Mouse (Mus musculus): Measurements from ENCODE around the gene H2-T3. TPM values are rescaled to one million over a fixed set of nuclear protein-coding genes. Genes with fewer than 3 reads are reported as not detected.
"Not testable (repeated sequence)": the region's sequence is repeated elsewhere in the genome, so short reads cannot be mapped to it uniquely, and the experiment has no call there.

The H2-T3 gene
- polyA plus RNA-seq, 1 experiment = 0.64 TPM

GRCm38 (mm10) chr17:36161129-36162051 lies 28.7 kb downstream of the H2-T3 start:
- peak overlapping the region; percentile 78 for H3K4me3 ChIP-seq (ENCODE audit: low read depth, low read length)
- no peak overlapping the region for H3K27ac ChIP-seq (ENCODE audit: insufficient read depth, low read length)
- peaks cover 3% of the 10 kb centered on the region for H3K4me1 ChIP-seq (ENCODE audit: control insufficient read depth, insufficient read depth, low read length)
- peak overlapping the region; percentile 79 for H3K9ac ChIP-seq (ENCODE audit: low read depth, poor library complexity, severe bottlenecking)
- H3K9me3 ChIP-seq (replicated peaks; ENCODE audit: control insufficient read depth, insufficient read depth, low read length, poor library complexity, severe bottlenecking) = no peaks in the 10 kb centered on the region
- H3K36me3 ChIP-seq (ENCODE audit: control insufficient read depth, insufficient read depth, low read length, poor library complexity, severe bottlenecking) = peaks cover 2% of the 10 kb centered on the region; the same call in 1 of the 2 replicates
- H3K27me3 ChIP-seq (ENCODE audit: control insufficient read depth, insufficient read depth, low read length, poor library complexity, severe bottlenecking) = no peaks in the 10 kb centered on the region
- TF ChIP-seq EP300 (IDR thresholded peaks at IDR 0.05; ENCODE audit: insufficient read depth, low read depth, low read length) (no peak), CTCF (IDR thresholded peaks at IDR 0.05; ENCODE audit: low read depth, low read length) (no peak), POLR2A (IDR thresholded peaks at IDR 0.05; ENCODE audit: insufficient read depth, low read length) (no peak)

GRCm38 (mm10) chr17:36158264-36158663 lies 31.8 kb downstream of the H2-T3 start:
- H3K27me3 ChIP-seq (ENCODE audit: control insufficient read depth, insufficient read depth, low read length, poor library complexity, severe bottlenecking); H3K36me3 ChIP-seq (ENCODE audit: control insufficient read depth, insufficient read depth, low read length, poor library complexity, severe bottlenecking); H3K4me3 ChIP-seq (ENCODE audit: low read depth, low read length); H3K9me3 ChIP-seq (replicated peaks; ENCODE audit: control insufficient read depth, insufficient read depth, low read length, poor library complexity, severe bottlenecking); H3K27ac ChIP-seq (ENCODE audit: insufficient read depth, low read length); H3K4me1 ChIP-seq (ENCODE audit: control insufficient read depth, insufficient read depth, low read length): not testable (repeated sequence)
- peak overlapping the region; percentile 70 for H3K9ac ChIP-seq (ENCODE audit: low read depth, poor library complexity, severe bottlenecking)

- H3K36me3 ChIP-seq (ENCODE audit: control insufficient read depth, insufficient read depth, low read length, poor library complexity, severe bottlenecking); H3K27me3 ChIP-seq (ENCODE audit: control insufficient read depth, insufficient read depth, low read length, poor library complexity, severe bottlenecking); H3K27ac ChIP-seq (ENCODE audit: insufficient read depth, low read length); H3K9me3 ChIP-seq (replicated peaks; ENCODE audit: control insufficient read depth, insufficient read depth, low read length, poor library complexity, severe bottlenecking); H3K4me1 ChIP-seq (ENCODE audit: control insufficient read depth, insufficient read depth, low read length): not testable (repeated sequence)
- H3K9ac ChIP-seq (ENCODE audit: low read depth, poor library complexity, severe bottlenecking) = peak overlapping the region; percentile 70
- H3K4me3 ChIP-seq (ENCODE audit: low read depth, low read length) = peak overlapping the region; percentile 49
Measured at GRCm38 (mm10) chr17:36157782-36158181, 32.3 kb downstream of the H2-T3 start.

- peak; percentile 85 for TF ChIP-seq EP300 (IDR thresholded peaks at IDR 0.05; ENCODE audit: insufficient read depth, low read depth, low read length)
- peak; percentile 56 for TF ChIP-seq POLR2A (IDR thresholded peaks at IDR 0.05; ENCODE audit: insufficient read depth, low read length)
- no peak for TF ChIP-seq CTCF (IDR thresholded peaks at IDR 0.05; ENCODE audit: low read depth, low read length)
- no peaks in the 10 kb centered on the region for H3K36me3 ChIP-seq (ENCODE audit: control insufficient read depth, insufficient read depth, low read length, poor library complexity, severe bottlenecking)
- no peaks in the 10 kb centered on the region for H3K27me3 ChIP-seq (ENCODE audit: control insufficient read depth, insufficient read depth, low read length, poor library complexity, severe bottlenecking)
- peak overlapping the region; percentile 3; the same call in 1 of the 2 replicates for H3K9ac ChIP-seq (ENCODE audit: low read depth, poor library complexity, severe bottlenecking)
- H3K4me1 ChIP-seq (ENCODE audit: control insufficient read depth, insufficient read depth, low read length) = peaks cover 6% of the 10 kb centered on the region
- H3K4me3 ChIP-seq (ENCODE audit: low read depth, low read length) = peak overlapping the region; percentile 50
- H3K9me3 ChIP-seq (replicated peaks; ENCODE audit: control insufficient read depth, insufficient read depth, low read length, poor library complexity, severe bottlenecking) = no peaks in the 10 kb centered on the region
- peak overlapping the region; percentile 82 for H3K27ac ChIP-seq (ENCODE audit: insufficient read depth, low read length)
Measured at GRCm38 (mm10) chr17:36154271-36155149, 35.6 kb downstream of the H2-T3 start.

GRCm38 (mm10) chr17:36151200-36151599 lies 38.9 kb downstream of the H2-T3 start:
- H3K27ac ChIP-seq (ENCODE audit: insufficient read depth, low read length); H3K4me1 ChIP-seq (ENCODE audit: control insufficient read depth, insufficient read depth, low read length); H3K27me3 ChIP-seq (ENCODE audit: control insufficient read depth, insufficient read depth, low read length, poor library complexity, severe bottlenecking); H3K4me3 ChIP-seq (ENCODE audit: low read depth, low read length); H3K9ac ChIP-seq (ENCODE audit: low read depth, poor library complexity, severe bottlenecking); H3K9me3 ChIP-seq (replicated peaks; ENCODE audit: control insufficient read depth, insufficient read depth, low read length, poor library complexity, severe bottlenecking); H3K36me3 ChIP-seq (ENCODE audit: control insufficient read depth, insufficient read depth, low read length, poor library complexity, severe bottlenecking): not testable (repeated sequence)
- peak; percentile 88 for TF ChIP-seq EP300 (IDR thresholded peaks at IDR 0.05; ENCODE audit: insufficient read depth, low read depth, low read length)

GRCm38 (mm10) chr17:36148468-36148867 lies 41.6 kb downstream of the H2-T3 start:
- not testable (repeated sequence) for H3K27me3 ChIP-seq (ENCODE audit: control insufficient read depth, insufficient read depth, low read length, poor library complexity, severe bottlenecking); H3K4me3 ChIP-seq (ENCODE audit: low read depth, low read length); H3K9me3 ChIP-seq (replicated peaks; ENCODE audit: control insufficient read depth, insufficient read depth, low read length, poor library complexity, severe bottlenecking); H3K9ac ChIP-seq (ENCODE audit: low read depth, poor library complexity, severe bottlenecking); H3K36me3 ChIP-seq (ENCODE audit: control insufficient read depth, insufficient read depth, low read length, poor library complexity, severe bottlenecking); H3K4me1 ChIP-seq (ENCODE audit: control insufficient read depth, insufficient read depth, low read length)
- peak overlapping the region; percentile 95 for H3K27ac ChIP-seq (ENCODE audit: insufficient read depth, low read length)
- peak; percentile 99 for TF ChIP-seq EP300 (IDR thresholded peaks at IDR 0.05; ENCODE audit: insufficient read depth, low read depth, low read length)

GRCm38 (mm10) chr17:36146937-36147336 lies 43.1 kb downstream of the H2-T3 start:
- H3K9ac ChIP-seq (ENCODE audit: low read depth, poor library complexity, severe bottlenecking) = 0 out of 2 replicates have a peak overlapping the region, but pooled peaks have one; percentile 34
- H3K4me3 ChIP-seq (ENCODE audit: low read depth, low read length); H3K4me1 ChIP-seq (ENCODE audit: control insufficient read depth, insufficient read depth, low read length); H3K9me3 ChIP-seq (replicated peaks; ENCODE audit: control insufficient read depth, insufficient read depth, low read length, poor library complexity, severe bottlenecking); H3K36me3 ChIP-seq (ENCODE audit: control insufficient read depth, insufficient read depth, low read length, poor library complexity, severe bottlenecking); H3K27me3 ChIP-seq (ENCODE audit: control insufficient read depth, insufficient read depth, low read length, poor library complexity, severe bottlenecking): not testable (repeated sequence)
- H3K27ac ChIP-seq (ENCODE audit: insufficient read depth, low read length) = peak overlapping the region; percentile 85

- not testable (repeated sequence) for H3K36me3 ChIP-seq (ENCODE audit: control insufficient read depth, insufficient read depth, low read length, poor library complexity, severe bottlenecking); H3K9me3 ChIP-seq (replicated peaks; ENCODE audit: control insufficient read depth, insufficient read depth, low read length, poor library complexity, severe bottlenecking); H3K4me1 ChIP-seq (ENCODE audit: control insufficient read depth, insufficient read depth, low read length); H3K27me3 ChIP-seq (ENCODE audit: control insufficient read depth, insufficient read depth, low read length, poor library complexity, severe bottlenecking)
- Histone ChIP-seq H3K27ac (ENCODE audit: insufficient read depth, low read length) (peak overlapping the region; percentile 40), H3K9ac (ENCODE audit: low read depth, poor library complexity, severe bottlenecking) (peak overlapping the region; percentile 71), H3K4me3 (ENCODE audit: low read depth, low read length) (peak overlapping the region; percentile 70)
Measured at GRCm38 (mm10) chr17:36145861-36146156, 44.3 kb downstream of the H2-T3 start.

Measured in ES-Bruce4 (cell line).